Mouse (Mus musculus): ENCODE results near the gene Gm20388. TPM values are rescaled to one million over a fixed set of nuclear protein-coding genes. Genes with fewer than 3 reads are reported as not detected.
A peak's percentile ranks its signal among the peaks of the same experiment; 100 is the strongest.

Gm20388 gene
- polyA plus RNA-seq, 1 experiment, result 28.1 TPM

DNA sequence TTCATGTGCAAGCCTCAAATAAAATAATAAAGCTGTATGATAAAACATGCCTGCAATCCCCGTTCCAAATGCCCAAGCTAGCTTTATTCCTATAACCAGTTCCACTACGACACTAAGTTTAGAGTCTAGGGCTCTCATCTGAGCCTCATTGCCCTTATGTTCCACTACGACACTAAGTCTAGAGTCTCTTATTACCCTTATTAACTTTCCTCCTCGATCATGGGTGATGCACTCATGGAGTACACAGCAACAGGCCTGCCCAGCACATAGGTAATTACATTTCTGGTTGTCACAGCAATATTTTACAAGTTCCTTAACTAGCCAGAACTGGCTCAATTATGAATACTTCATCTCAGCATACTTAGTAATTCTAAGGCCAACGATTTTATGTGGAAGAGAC, 3095.2 kb downstream of the Gm20388 start:
- peaks cover 6% of the 10 kb centered on the region; the same call in 1 of the 2 replicates for H3K36me3 ChIP-seq (ENCODE audit: control insufficient read depth, insufficient read depth, low read length, poor library complexity, severe bottlenecking)
- peak overlapping the region; percentile 44; the same call in 1 of the 2 replicates for H3K27ac ChIP-seq (ENCODE audit: insufficient read depth, low read length)
- H3K27me3 ChIP-seq (ENCODE audit: control insufficient read depth, insufficient read depth, low read length, poor library complexity, severe bottlenecking), result no peaks in the 10 kb centered on the region
- H3K9ac ChIP-seq (ENCODE audit: low read depth, poor library complexity, severe bottlenecking), result no peak overlapping the region
- H3K9me3 ChIP-seq (replicated peaks; ENCODE audit: control insufficient read depth, insufficient read depth, low read length, poor library complexity, severe bottlenecking), result no peaks in the 10 kb centered on the region
- H3K4me3 ChIP-seq (ENCODE audit: low read depth, low read length), result no peak overlapping the region
- TF ChIP-seq CTCF (IDR thresholded peaks at IDR 0.05; ENCODE audit: low read depth, low read length) (no peak), POLR2A (IDR thresholded peaks at IDR 0.05; ENCODE audit: insufficient read depth, low read length) (no peak), EP300 (IDR thresholded peaks at IDR 0.05; ENCODE audit: insufficient read depth, low read depth, low read length) (no peak)
- peaks cover 10% of the 10 kb centered on the region for H3K4me1 ChIP-seq (ENCODE audit: control insufficient read depth, insufficient read depth, low read length)

DNA sequence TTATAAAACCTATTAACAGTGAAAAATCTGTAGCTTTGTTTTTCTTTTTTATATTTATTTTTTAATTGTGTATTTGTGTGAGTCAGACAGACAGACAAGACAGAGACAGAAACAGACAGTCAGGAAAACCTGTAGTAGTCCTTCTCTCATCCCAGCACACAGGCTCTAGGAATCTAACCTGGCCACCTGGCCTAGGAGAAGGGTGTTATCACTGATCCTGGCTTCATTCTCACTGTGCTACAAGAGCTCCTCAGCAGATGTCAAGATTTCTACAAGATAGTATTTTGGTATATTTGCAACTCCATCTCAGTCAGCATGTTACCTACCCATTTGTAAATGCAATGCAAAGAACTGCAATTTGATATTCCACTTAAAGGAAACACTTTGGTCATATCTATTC, 3100.7 kb downstream of the Gm20388 start:
- Histone ChIP-seq H3K9ac (ENCODE audit: low read depth, poor library complexity, severe bottlenecking) (no peak overlapping the region), H3K4me1 (ENCODE audit: control insufficient read depth, insufficient read depth, low read length) (peaks cover 1% of the 10 kb centered on the region), H3K27me3 (ENCODE audit: control insufficient read depth, insufficient read depth, low read length, poor library complexity, severe bottlenecking) (no peaks in the 10 kb centered on the region), H3K36me3 (ENCODE audit: control insufficient read depth, insufficient read depth, low read length, poor library complexity, severe bottlenecking) (peaks cover 20% of the 10 kb centered on the region), H3K27ac (ENCODE audit: insufficient read depth, low read length) (no peak overlapping the region), H3K9me3 (replicated peaks; ENCODE audit: control insufficient read depth, insufficient read depth, low read length, poor library complexity, severe bottlenecking) (no peaks in the 10 kb centered on the region), H3K4me3 (ENCODE audit: low read depth, low read length) (no peak overlapping the region)
- TF ChIP-seq EP300 (IDR thresholded peaks at IDR 0.05; ENCODE audit: insufficient read depth, low read depth, low read length) (no peak), POLR2A (IDR thresholded peaks at IDR 0.05; ENCODE audit: insufficient read depth, low read length) (no peak), CTCF (IDR thresholded peaks at IDR 0.05; ENCODE audit: low read depth, low read length) (no peak)

DNA sequence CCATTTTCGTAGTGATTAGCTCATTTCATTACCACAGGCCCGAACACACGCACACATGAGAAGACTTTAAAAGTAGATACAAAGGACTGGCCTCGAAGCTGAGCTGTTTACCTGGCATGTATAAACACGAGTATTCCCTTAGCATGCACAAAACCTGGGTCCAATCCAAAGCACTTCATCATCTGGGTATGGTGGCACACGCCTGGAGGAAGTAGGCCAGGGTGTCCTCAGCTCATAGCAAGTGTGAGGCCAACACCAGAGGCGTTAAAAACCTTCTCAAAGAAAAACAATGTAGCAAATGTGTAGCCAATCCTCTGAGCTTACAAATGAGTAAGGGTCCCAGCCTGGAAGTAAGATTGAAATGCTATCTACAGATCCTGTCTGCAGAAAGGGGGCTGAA, 3103.8 kb downstream of the Gm20388 start:
- no peak for TF ChIP-seq POLR2A (IDR thresholded peaks at IDR 0.05; ENCODE audit: insufficient read depth, low read length)
- TF ChIP-seq EP300 (IDR thresholded peaks at IDR 0.05; ENCODE audit: insufficient read depth, low read depth, low read length), result no peak
- TF ChIP-seq CTCF (IDR thresholded peaks at IDR 0.05; ENCODE audit: low read depth, low read length), result no peak
- Histone ChIP-seq H3K27me3 (ENCODE audit: control insufficient read depth, insufficient read depth, low read length, poor library complexity, severe bottlenecking) (no peaks in the 10 kb centered on the region), H3K4me1 (ENCODE audit: control insufficient read depth, insufficient read depth, low read length) (no peaks in the 10 kb centered on the region), H3K4me3 (ENCODE audit: low read depth, low read length) (no peak overlapping the region), H3K9me3 (replicated peaks; ENCODE audit: control insufficient read depth, insufficient read depth, low read length, poor library complexity, severe bottlenecking) (no peaks in the 10 kb centered on the region), H3K36me3 (ENCODE audit: control insufficient read depth, insufficient read depth, low read length, poor library complexity, severe bottlenecking) (peaks cover 24% of the 10 kb centered on the region), H3K27ac (ENCODE audit: insufficient read depth, low read length) (no peak overlapping the region), H3K9ac (ENCODE audit: low read depth, poor library complexity, severe bottlenecking) (no peak overlapping the region)

DNA sequence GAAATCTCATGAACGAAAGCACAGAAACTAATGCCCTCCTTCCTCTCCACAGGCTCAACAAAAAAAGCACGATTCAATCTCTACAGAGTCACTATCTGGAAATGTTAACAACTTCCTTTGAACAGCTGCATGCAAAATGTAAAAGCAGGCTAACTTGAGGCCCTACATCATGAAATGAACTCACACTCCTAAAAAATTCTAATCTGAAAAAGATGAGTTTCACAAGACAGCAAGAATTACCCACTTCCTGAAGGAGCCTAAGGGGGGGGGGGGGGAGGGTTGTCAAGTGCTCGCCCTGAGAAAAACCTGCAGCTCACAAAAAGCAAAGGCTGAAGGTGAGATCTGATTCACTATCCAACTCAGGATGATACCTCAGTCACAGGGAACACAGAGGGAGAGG, 3104.4 kb downstream of the Gm20388 start:
- Histone ChIP-seq H3K36me3 (ENCODE audit: control insufficient read depth, insufficient read depth, low read length, poor library complexity, severe bottlenecking) (peaks cover 24% of the 10 kb centered on the region), H3K27ac (ENCODE audit: insufficient read depth, low read length) (no peak overlapping the region), H3K4me1 (ENCODE audit: control insufficient read depth, insufficient read depth, low read length) (no peaks in the 10 kb centered on the region), H3K4me3 (ENCODE audit: low read depth, low read length) (no peak overlapping the region), H3K27me3 (ENCODE audit: control insufficient read depth, insufficient read depth, low read length, poor library complexity, severe bottlenecking) (no peaks in the 10 kb centered on the region), H3K9ac (ENCODE audit: low read depth, poor library complexity, severe bottlenecking) (no peak overlapping the region), H3K9me3 (replicated peaks; ENCODE audit: control insufficient read depth, insufficient read depth, low read length, poor library complexity, severe bottlenecking) (no peaks in the 10 kb centered on the region)
- TF ChIP-seq POLR2A (IDR thresholded peaks at IDR 0.05; ENCODE audit: insufficient read depth, low read length), result no peak
- TF ChIP-seq EP300 (IDR thresholded peaks at IDR 0.05; ENCODE audit: insufficient read depth, low read depth, low read length), result no peak
- no peak for TF ChIP-seq CTCF (IDR thresholded peaks at IDR 0.05; ENCODE audit: low read depth, low read length)

DNA sequence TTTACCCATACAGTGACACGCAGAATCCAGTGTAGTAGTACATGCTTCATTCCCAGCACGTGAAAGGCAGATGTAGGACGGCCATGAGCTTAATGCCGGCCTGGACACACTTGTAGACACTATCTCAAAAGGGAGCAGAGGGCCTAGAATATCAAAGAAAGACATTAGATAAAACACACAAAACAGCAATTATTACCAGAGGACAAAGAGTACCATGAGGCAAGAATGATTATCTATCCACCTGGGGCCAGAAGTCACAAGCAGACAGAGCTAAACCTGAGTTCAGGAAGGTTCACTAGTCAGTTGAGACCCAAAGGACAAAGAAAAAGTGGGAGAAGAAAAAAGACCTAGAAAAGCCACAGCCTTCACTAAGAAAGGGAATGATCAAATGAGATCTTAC, 3106.5 kb downstream of the Gm20388 start:
- no peak overlapping the region for H3K4me3 ChIP-seq (ENCODE audit: low read depth, low read length)
- H3K9me3 ChIP-seq (replicated peaks; ENCODE audit: control insufficient read depth, insufficient read depth, low read length, poor library complexity, severe bottlenecking), result no peaks in the 10 kb centered on the region
- TF ChIP-seq CTCF (IDR thresholded peaks at IDR 0.05; ENCODE audit: low read depth, low read length) (no peak), EP300 (IDR thresholded peaks at IDR 0.05; ENCODE audit: insufficient read depth, low read depth, low read length) (no peak), POLR2A (IDR thresholded peaks at IDR 0.05; ENCODE audit: insufficient read depth, low read length) (no peak)
- peaks cover 19% of the 10 kb centered on the region for H3K36me3 ChIP-seq (ENCODE audit: control insufficient read depth, insufficient read depth, low read length, poor library complexity, severe bottlenecking)
- peaks cover 3% of the 10 kb centered on the region for H3K4me1 ChIP-seq (ENCODE audit: control insufficient read depth, insufficient read depth, low read length)
- H3K27ac ChIP-seq (ENCODE audit: insufficient read depth, low read length), result no peak overlapping the region
- no peak overlapping the region for H3K9ac ChIP-seq (ENCODE audit: low read depth, poor library complexity, severe bottlenecking)
- H3K27me3 ChIP-seq (ENCODE audit: control insufficient read depth, insufficient read depth, low read length, poor library complexity, severe bottlenecking), result no peaks in the 10 kb centered on the region

DNA sequence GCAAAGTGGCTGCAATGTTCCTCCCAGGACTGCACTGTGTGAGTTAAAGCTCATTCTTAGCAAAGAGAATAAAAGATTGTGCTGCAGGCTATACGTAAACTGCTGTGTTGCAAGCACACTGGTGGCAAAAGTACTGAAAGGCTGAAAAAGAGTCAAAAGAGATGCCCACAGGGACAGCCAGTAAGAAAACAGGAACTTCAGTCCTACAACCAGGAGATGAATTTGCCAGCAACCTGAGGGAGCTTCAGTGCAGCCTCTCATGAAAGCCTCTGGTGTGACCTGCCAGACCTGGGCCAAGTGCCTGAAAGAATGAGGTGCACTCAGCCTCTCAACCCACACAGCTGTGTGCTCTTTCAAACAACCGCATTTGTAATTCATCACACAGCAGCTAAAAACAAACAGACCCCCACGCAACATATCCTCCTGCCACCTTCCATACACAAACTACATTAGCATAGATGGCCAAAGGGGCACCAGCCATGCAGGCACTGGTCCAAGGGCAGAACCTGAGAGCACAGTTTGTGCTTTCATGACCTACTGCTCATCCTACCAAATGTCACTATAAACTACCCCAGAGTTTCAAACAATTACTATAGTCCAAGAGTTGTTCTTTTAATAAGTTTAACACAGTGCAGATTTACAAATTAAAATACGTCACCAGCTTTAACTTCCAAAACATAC, 3108.0 kb downstream of the Gm20388 start:
- Histone ChIP-seq H3K27ac (ENCODE audit: insufficient read depth, low read length) (no peak overlapping the region), H3K9me3 (replicated peaks; ENCODE audit: control insufficient read depth, insufficient read depth, low read length, poor library complexity, severe bottlenecking) (no peaks in the 10 kb centered on the region), H3K4me1 (ENCODE audit: control insufficient read depth, insufficient read depth, low read length) (peaks cover 4% of the 10 kb centered on the region), H3K4me3 (ENCODE audit: low read depth, low read length) (no peak overlapping the region), H3K27me3 (ENCODE audit: control insufficient read depth, insufficient read depth, low read length, poor library complexity, severe bottlenecking) (no peaks in the 10 kb centered on the region), H3K9ac (ENCODE audit: low read depth, poor library complexity, severe bottlenecking) (no peak overlapping the region), H3K36me3 (ENCODE audit: control insufficient read depth, insufficient read depth, low read length, poor library complexity, severe bottlenecking) (peaks cover 16% of the 10 kb centered on the region)
- TF ChIP-seq EP300 (IDR thresholded peaks at IDR 0.05; ENCODE audit: insufficient read depth, low read depth, low read length), result no peak
- TF ChIP-seq POLR2A (IDR thresholded peaks at IDR 0.05; ENCODE audit: insufficient read depth, low read length), result no peak
- no peak for TF ChIP-seq CTCF (IDR thresholded peaks at IDR 0.05; ENCODE audit: low read depth, low read length)

Data from ES-Bruce4 (cell line).